Mouse (Mus musculus): ENCODE data around the gene Chd6. TPM values are rescaled to one million over a fixed set of nuclear protein-coding genes. Genes with fewer than 3 reads are reported as not detected.

Gene Chd6
- polyA plus RNA-seq, 1 experiment from 2014 or later: 49.9 TPM

- no peak overlapping the region for H3K4me3 ChIP-seq
- no peaks in the 10 kb centered on the region for H3K9me3 ChIP-seq
- H3K9ac ChIP-seq: no peak overlapping the region
- no peak overlapping the region for H3K27ac ChIP-seq
- WGBS: 83% methylated on average over 7 of the region's 7 CpGs
- H3K4me2 ChIP-seq: no peak overlapping the region
- H3K27me3 ChIP-seq: no peaks in the 10 kb centered on the region
- H3K36me3 ChIP-seq: peaks cover 14% of the 10 kb centered on the region
- ATAC-seq (ENCODE audit: insufficient number of reproducible peaks, insufficient read depth, low FRiP score, low TSS enrichment, low read depth): no peak
- H3K4me1 ChIP-seq: no peaks in the 10 kb centered on the region
These were observed 207.0 kb downstream of the Chd6 start for GRCm38 (mm10) chr2:160901656-160902412.

Other genes with a start within 250 kb of the Chd6 start
- 12.6 and 12.7 TPM in 2 replicates for gene Zhx3, start 236.1 kb downstream of the Chd6 start, polyA plus RNA-seq (2015; fragmentation: Nextera tagmentation; extraction: Ambion mirVana)
- gene Lpin3, start 228.4 kb downstream of the Chd6 start, polyA plus RNA-seq (2015; fragmentation: Nextera tagmentation; extraction: Ambion mirVana): 2.1 and 2.4 TPM in 2 replicates
- gene Emilin3, start 196.7 kb downstream of the Chd6 start, polyA plus RNA-seq (2015; fragmentation: Nextera tagmentation; extraction: Ambion mirVana): 25.0 and 27.0 TPM in 2 replicates

All from embryonic facial prominence, embryonic 13.5 days (tissue).